Mouse (Mus musculus) limb, embryonic 10.5 days (tissue): ENCODE data around the gene Pde4d. TPM values are rescaled to one million over a fixed set of nuclear protein-coding genes. Genes with fewer than 3 reads are reported as not detected.
A peak's percentile ranks its signal among the peaks of the same experiment; 100 is the strongest.

Experiments used
- DNase-seq: peaks from one replicate; pipeline ENCODE4 v3.0.0-alpha.2; 2017; ENCODE audit warnings: low spot score
- H3K27ac ChIP-seq: fragments of 300-500 bp; sonication (generic); 2 replicates; pipeline ENCODE4 v1.5.1; 2016; ENCODE audit warnings: mild to moderate bottlenecking
- H3K27me3 ChIP-seq: fragments of 300-500 bp; sonication (generic); 2 replicates; pipeline ENCODE4 v1.6.1; 2016; ENCODE audit warnings: low read depth, mild to moderate bottlenecking; ENCODE audit not compliant: poor library complexity, severe bottlenecking
- H3K36me3 ChIP-seq: fragments of 300-500 bp; sonication (generic); 2 replicates; pipeline ENCODE4 v1.6.1; 2016; ENCODE audit warnings: mild to moderate bottlenecking, moderate library complexity
- H3K4me1 ChIP-seq: fragments of 300-500 bp; sonication (generic); 2 replicates; pipeline ENCODE4 v1.6.1; 2016
- H3K4me3 ChIP-seq: fragments of 300-500 bp; sonication (generic); 2 replicates; pipeline ENCODE4 v1.5.1; 2016; ENCODE audit warnings: mild to moderate bottlenecking, moderate library complexity
- H3K9me3 ChIP-seq: fragments of 300-500 bp; sonication (generic); replicated peaks from 2 replicates; pipeline ENCODE4 v1.6.1; 2016; ENCODE audit warnings: mild to moderate bottlenecking
- WGBS: fragments of 180-500 bp; shearing (Covaris S2); methylation state at CpG from one replicate; pipeline ENCODE4 v1.1.7; 2016; 5-methylcytosine and 5-hydroxymethylcytosine counted together
- polyA plus RNA-seq: library from polyadenylated mRNA; unstranded; fragments of >200 nt; fragmentation: Nextera tagmentation; extraction: Ambion mirVana; gene quantifications from 2 replicates; pipeline ENCODE4 v1.2.1, GENCODE M21; 2016

The Pde4d gene
- polyA plus RNA-seq, 1 experiment from 2014 or later = 24.3 TPM

GRCm38 (mm10) chr13:109068258-109069219 lies 618.8 kb downstream of the Pde4d start:
- Histone ChIP-seq H3K36me3 (no peaks in the 10 kb centered on the region), H3K27ac (peak overlapping the region; percentile 53), H3K9me3 (no peaks in the 10 kb centered on the region), H3K4me3 (no peak overlapping the region), H3K27me3 (no peaks in the 10 kb centered on the region), H3K4me1 (peaks cover 33% of the 10 kb centered on the region)
- WGBS = 40% methylated on average over 8 of the region's 8 CpGs
- peak; percentile 46 for DNase-seq

- Histone ChIP-seq H3K4me1 (peaks cover 34% of the 10 kb centered on the region), H3K36me3 (no peaks in the 10 kb centered on the region), H3K27ac (peak overlapping the region; percentile 64), H3K4me3 (no peak overlapping the region), H3K9me3 (no peaks in the 10 kb centered on the region), H3K27me3 (no peaks in the 10 kb centered on the region)
- no peak for DNase-seq
- 32% methylated on average over 2 of the region's 2 CpGs for WGBS
These were observed 623.6 kb downstream of the Pde4d start for GRCm38 (mm10) chr13:109073371-109073770.

DNA sequence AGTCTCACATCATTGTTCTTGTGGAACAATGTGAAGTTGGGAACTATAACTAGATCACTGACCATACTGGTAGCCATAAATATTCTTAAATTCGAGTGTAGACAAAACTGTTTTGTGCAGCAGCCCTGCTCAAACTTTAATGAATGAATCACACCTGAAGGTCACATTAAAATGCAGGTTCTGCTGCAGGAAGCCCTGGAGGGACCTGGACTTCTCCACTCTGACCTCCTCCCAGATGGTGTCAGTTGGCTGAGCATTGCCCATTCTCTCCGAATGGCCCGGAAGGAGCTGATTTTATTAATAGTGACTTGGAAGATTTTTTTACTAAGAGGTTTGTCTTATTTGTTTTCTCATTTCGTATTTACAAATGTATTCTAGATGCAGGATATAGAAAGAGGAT lies 624.3 kb downstream of the Pde4d start:
- Histone ChIP-seq H3K4me3 (no peak overlapping the region), H3K9me3 (no peaks in the 10 kb centered on the region), H3K27ac (peak overlapping the region; percentile 72; the same call in 1 of the 2 replicates), H3K27me3 (no peaks in the 10 kb centered on the region), H3K36me3 (no peaks in the 10 kb centered on the region), H3K4me1 (peaks cover 29% of the 10 kb centered on the region)
- WGBS = 41% methylated on average over 4 of the region's 4 CpGs
- no peak for DNase-seq

- 90% methylated on average over 3 of the region's 3 CpGs for WGBS
- DNase-seq = no peak
These were observed 642.9 kb downstream of the Pde4d start for GRCm38 (mm10) chr13:109092654-109093053.

DNA sequence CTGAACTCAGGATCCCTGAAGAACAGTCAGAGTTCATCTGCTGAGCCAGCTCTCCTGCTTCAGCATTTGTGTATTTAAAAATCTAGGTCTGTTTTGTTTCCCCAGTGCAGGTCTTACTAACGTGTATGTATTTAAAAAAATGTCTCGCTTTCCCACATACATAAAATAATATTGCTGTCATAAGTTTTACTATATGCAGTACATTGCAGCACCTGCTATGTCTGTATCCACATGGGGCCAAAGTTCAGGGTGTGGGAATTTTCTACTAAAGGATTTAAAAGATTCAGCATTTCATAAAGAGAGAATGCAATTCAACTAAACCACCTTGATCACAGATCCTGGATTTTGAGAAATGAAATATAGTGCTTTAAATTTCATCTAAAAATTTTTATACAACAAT lies 646.9 kb downstream of the Pde4d start:
- no peak overlapping the region for H3K27ac ChIP-seq
- 86% methylated on average over 2 of the region's 2 CpGs for WGBS
- no peaks in the 10 kb centered on the region for H3K9me3 ChIP-seq
- no peak overlapping the region for H3K4me3 ChIP-seq
- H3K4me1 ChIP-seq = no peaks in the 10 kb centered on the region
- H3K27me3 ChIP-seq = no peaks in the 10 kb centered on the region
- DNase-seq = no peak
- H3K36me3 ChIP-seq = no peaks in the 10 kb centered on the region

More at GRCm38 (mm10) chr13:109092654-109093053, 642.9 kb downstream of the Pde4d start:
- no peak overlapping the region for H3K27ac ChIP-seq
- no peaks in the 10 kb centered on the region for H3K36me3 ChIP-seq
- H3K4me1 ChIP-seq = no peaks in the 10 kb centered on the region
- no peaks in the 10 kb centered on the region for H3K9me3 ChIP-seq
- H3K4me3 ChIP-seq = no peak overlapping the region
- H3K27me3 ChIP-seq = no peaks in the 10 kb centered on the region

GRCm38 (mm10) chr13:109116004-109116341 lies 666.2 kb downstream of the Pde4d start:
- WGBS = under 1% methylated on average over 8 of the region's 8 CpGs
- H3K27ac ChIP-seq = no peak overlapping the region
- peaks cover 27% of the 10 kb centered on the region for H3K27me3 ChIP-seq
- H3K4me3 ChIP-seq = peak overlapping the region; percentile 68
- no peaks in the 10 kb centered on the region for H3K36me3 ChIP-seq
- H3K4me1 ChIP-seq = peaks cover 23% of the 10 kb centered on the region
- no peaks in the 10 kb centered on the region for H3K9me3 ChIP-seq
- DNase-seq = peak; percentile 85

DNA sequence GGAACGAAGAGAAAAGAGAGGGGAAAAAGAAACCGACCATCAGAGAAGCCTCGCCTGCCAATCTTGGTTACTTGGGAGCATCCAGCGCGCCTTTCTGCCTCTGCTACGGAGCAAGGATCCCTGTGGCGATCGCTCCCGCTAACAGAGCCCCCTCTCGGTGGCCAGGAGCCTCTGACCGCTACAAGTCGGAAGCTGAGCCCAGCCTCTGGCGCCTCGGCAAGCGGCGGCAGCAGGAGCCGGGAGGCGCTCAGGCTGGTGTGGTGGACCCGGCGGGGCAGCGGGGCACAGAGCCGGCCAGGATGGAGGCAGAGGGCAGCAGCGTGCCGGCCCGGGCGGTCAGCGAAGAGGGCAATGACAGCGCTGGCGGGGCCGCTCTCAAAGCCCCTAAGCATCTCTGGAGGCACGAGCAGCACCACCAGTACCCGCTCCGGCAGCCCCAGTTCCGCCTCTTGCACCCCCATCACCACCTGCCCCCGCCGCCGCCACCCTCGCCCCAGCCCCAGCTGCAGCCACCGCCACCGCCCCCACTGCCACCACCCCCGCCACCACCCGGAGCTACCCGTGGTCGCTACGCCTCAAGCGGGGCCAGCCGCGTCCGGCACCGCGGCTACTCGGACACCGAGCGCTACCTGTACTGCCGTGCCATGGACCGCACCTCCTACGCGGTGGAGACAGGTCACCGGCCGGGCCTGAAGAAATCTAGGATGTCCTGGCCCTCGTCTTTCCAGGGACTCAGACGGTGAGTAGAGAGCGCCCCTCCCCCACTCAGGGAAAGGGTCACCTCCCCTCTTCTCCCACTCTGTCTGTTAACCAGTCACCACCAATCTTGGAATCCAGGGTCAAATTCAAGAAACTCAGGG lies 666.8 kb downstream of the Pde4d start:
- DNase-seq = peak; percentile 79
- peaks cover 23% of the 10 kb centered on the region for H3K4me1 ChIP-seq
- H3K9me3 ChIP-seq = no peaks in the 10 kb centered on the region
- peak overlapping the region; percentile 68 for H3K4me3 ChIP-seq
- H3K27me3 ChIP-seq = peaks cover 27% of the 10 kb centered on the region
- no peaks in the 10 kb centered on the region for H3K36me3 ChIP-seq
- WGBS = under 1% methylated on average over 62 of the region's 63 CpGs
- H3K27ac ChIP-seq = no peak overlapping the region

- Histone ChIP-seq H3K4me1 (peaks cover 23% of the 10 kb centered on the region), H3K27me3 (peaks cover 27% of the 10 kb centered on the region), H3K27ac (no peak overlapping the region), H3K36me3 (no peaks in the 10 kb centered on the region), H3K9me3 (no peaks in the 10 kb centered on the region), H3K4me3 (peak overlapping the region; percentile 68)
- WGBS = 8% methylated on average over 14 of the region's 14 CpGs
- DNase-seq = peak; percentile 60
These were observed 667.6 kb downstream of the Pde4d start for GRCm38 (mm10) chr13:109117210-109117791.

GRCm38 (mm10) chr13:109118296-109118800 lies 668.6 kb downstream of the Pde4d start:
- Histone ChIP-seq H3K9me3 (no peaks in the 10 kb centered on the region), H3K36me3 (no peaks in the 10 kb centered on the region), H3K4me3 (no peak overlapping the region), H3K4me1 (peaks cover 23% of the 10 kb centered on the region), H3K27ac (no peak overlapping the region), H3K27me3 (peaks cover 27% of the 10 kb centered on the region)
- 87% methylated on average over 1 of the region's 1 CpGs for WGBS
- no peak for DNase-seq

DNA sequence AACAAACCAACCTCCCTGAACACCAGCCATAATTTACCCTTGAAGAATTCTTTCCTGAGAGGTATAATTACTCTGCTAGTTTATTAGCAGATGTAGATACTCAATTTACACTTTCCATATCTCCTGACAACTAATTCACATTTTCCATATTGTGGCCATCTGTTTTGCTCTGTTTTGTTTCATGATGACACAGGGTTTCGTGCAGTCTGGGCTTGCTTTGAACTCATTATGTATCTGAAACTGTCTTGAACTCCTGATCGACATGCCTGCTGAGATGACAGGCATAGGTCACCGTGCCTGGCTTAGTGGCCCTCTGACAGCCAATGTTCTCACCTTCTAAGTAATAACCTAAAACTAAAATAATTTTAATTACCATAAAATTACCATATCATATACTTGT lies 672.1 kb downstream of the Pde4d start:
- WGBS = 51% methylated on average over 3 of the region's 3 CpGs

DNA sequence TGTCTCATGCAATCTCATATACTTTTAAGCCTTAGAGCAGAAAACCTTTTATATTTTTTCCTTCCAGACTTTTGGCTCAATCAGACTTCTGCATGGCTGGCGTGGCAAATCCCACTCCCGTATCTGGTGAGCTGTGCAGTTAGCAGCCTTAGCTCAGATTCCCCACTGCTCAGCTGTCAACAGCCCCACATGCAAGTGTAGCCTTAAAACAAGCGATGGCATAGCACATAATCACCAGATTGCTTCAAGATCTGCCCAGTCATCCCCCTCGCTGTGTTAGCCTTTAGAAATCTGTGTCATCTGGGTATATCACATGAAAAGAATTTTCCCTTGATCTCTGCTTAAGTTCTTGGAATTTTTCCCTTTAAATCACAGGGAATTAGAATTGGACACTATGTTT lies 686.7 kb downstream of the Pde4d start:
- 75% methylated on average over 4 of the region's 4 CpGs for WGBS
- Histone ChIP-seq H3K9me3 (no peaks in the 10 kb centered on the region), H3K27me3 (no peaks in the 10 kb centered on the region), H3K4me1 (no peaks in the 10 kb centered on the region), H3K36me3 (no peaks in the 10 kb centered on the region), H3K4me3 (no peak overlapping the region), H3K27ac (no peak overlapping the region)
- no peak for DNase-seq

More for the DNA sequence above, 672.1 kb downstream of the Pde4d start:
- Histone ChIP-seq H3K36me3 (no peaks in the 10 kb centered on the region), H3K27me3 (peaks cover 17% of the 10 kb centered on the region), H3K9me3 (no peaks in the 10 kb centered on the region), H3K4me1 (peaks cover 11% of the 10 kb centered on the region), H3K4me3 (no peak overlapping the region), H3K27ac (no peak overlapping the region)
- no peak for DNase-seq

DNA sequence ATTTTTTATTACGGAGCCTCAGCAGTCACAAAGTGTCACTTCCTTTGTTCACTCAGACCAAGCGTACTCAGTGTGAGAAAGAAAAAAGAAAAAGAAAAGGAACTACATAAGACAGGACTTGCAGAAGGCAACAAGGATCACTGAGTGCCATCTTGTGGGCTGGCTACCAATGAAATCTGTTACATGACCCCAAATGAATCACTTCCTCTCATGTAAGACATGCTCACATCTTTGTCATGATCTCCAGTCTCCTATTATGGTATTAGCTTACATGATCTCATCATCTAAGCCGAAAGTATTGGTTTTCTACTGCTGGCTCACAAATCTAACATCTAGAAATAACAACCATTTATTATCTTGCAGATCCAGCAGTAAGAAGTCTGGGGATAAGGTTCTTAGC lies 709.0 kb downstream of the Pde4d start:
- Histone ChIP-seq H3K27ac (no peak overlapping the region), H3K27me3 (no peaks in the 10 kb centered on the region), H3K36me3 (no peaks in the 10 kb centered on the region), H3K9me3 (no peaks in the 10 kb centered on the region), H3K4me3 (no peak overlapping the region), H3K4me1 (no peaks in the 10 kb centered on the region)
- 84% methylated on average over 3 of the region's 3 CpGs for WGBS
- DNase-seq = no peak
